Mouse (Mus musculus) spleen, postnatal 0 days (tissue): ENCODE results near the gene Smim5. TPM values are rescaled to one million over a fixed set of nuclear protein-coding genes. Genes with fewer than 3 reads are reported as not detected.

ENCODE experiments used
- polyA plus RNA-seq: library from polyadenylated mRNA; unstranded; fragments of >200 nt; fragmentation: Nextera tagmentation; extraction: Ambion mirVana; gene quantifications from 2 replicates; pipeline ENCODE4 v1.2.1, GENCODE M21; 2015

The Smim5 gene
- 47.8 and 61.8 TPM in 2 replicates for polyA plus RNA-seq

DNA sequence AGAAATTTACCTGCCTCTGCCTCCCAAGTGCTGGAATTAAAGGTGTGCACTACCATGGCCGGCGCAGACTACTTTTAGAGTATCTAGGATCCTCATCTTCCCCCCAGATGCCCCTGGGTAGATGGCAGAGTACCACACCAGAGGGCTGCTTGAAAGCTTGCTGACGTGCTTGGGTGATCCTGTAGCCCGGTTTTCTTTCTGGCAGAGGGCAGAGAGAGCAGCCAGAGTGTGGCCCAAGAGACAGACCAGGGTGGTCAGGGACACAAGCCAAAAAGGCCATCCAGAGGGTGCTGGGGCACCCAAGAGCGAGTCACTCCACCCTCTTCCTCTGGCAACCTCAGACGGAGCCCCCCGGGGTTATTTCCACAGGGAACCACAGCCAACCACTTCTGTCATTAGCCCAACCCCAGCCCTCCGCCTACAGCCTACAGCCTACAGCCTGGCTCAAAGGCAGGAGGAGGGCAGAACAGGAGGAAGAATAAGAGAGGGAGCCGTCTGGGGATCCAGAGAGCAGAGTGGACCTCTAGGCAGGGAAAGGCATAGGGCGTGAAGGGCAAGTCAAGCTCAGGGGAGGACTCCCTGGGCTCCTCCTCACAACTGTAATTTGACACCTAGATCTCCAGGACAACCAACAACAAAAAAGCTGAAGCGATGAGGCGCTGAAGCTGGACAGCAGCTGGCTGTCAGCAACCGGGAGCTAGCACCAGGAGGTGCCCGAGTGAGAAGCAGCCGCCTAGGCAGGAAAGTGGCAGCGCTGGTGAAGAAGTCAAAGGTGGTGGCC, at the start of gene Smim5:
Smim5 (plus strand) TSS at position 481 of the 781 bp plus-strand sequence.

DNA sequence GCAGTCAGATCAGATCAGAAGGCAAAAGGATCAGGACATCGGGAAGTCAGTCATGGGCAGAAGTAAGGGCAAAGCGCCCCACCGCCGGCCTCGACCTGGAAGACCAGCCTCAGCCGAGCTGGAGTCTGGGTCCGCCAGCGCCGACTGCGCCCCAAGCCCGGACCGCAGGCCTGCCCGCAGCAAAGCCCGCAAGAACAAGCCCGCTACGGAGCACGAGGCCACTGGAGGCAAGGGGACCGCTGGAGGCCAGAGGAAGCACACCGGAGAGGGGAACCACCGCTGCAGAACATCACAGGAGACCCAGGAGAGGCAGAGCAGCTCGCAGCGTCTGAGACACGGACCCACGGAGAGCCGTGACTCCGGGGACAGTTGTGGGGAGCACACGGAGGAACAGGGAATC, 41.4 kb upstream of the Smim5 start, which contains the start of gene Myo15b:
Myo15b (plus strand) TSS at position 53 of the 400 bp plus-strand sequence.

DNA sequence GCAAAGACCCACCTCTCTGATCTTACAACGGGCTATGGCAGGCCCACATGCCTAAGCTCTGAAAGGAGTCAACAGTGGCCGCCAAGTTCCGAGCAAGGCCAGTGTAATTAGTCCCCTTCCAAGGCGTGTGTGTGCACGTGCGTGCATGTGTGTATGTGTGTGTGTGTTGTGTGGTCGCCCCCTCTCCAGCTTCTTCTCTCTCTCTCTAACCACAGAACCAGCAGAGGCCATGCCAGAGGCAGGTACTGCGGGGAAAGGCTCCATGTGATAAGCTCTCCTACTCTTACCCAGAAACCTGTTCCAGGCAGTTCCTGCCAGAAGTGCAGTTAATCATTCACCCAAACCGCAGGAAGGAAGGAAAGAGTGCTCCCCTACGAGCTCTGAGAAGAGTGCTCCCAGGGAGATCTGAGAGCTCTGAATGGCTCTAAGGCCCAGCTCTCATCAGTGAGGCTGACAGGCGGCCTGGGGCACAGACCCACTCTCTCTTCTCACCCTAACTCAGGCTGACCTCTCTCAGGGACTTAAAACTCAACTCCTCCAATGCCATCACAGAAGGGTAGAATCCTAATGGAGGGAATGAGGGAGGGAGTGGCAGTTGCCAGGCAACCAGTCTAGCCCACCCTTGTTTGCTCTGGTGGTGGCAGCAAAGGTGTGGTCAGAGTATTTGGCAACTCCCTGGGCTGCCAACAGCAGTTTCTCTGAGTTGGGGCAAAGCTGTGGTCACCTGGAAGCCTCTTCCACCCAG, 12.0 kb downstream of the Smim5 start, which contains the start of gene Smim6:
Smim6 (plus strand) TSS at position 386 of the 745 bp plus-strand sequence.

DNA sequence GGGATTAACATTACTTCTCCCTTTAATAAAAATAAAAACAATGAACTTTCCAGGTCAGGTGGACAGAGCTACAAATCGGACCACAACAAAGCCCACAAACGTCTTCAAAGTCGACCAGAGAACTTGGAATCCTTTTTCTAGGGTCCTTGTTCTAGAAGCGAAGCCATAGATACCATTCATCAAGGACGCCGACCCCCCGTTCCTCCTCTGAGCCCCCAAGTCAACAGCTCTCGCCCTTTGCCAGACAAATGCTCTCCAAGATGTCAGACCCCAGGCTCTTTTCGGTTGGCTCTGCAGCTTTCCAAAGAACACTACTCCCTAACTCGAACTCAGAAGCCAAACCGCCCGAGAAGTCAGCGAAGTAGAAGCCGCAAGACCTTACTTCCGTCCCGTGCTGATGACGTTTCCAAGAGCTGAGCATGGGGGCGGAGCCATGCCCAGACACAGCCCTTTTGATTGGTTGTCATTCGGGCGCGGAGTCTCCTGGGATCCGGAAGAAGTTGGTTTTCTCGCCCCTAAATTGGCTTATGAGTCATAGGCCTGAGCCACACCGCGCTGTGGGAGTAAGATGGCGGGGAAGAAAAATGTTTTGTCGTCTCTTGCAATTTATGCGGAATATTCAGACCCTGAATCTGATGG, 33.5 kb downstream of the Smim5 start, which contains the start of the genes Sap30bp and Recql5:
Sap30bp (plus strand) TSS at position 175 of the 639 bp plus-strand sequence.
Recql5 (minus strand) TSS at position 370 of the 639 bp plus-strand sequence.

Other genes with a start within 250 kb of the Smim5 start
- gene Grb2, start 191.4 kb upstream of the Smim5 start, polyA plus RNA-seq, result 55.2 and 60.1 TPM in 2 replicates
- gene Tmem94, start 134.5 kb upstream of the Smim5 start, polyA plus RNA-seq, result 7.7 and 9.8 TPM in 2 replicates
- 4.4 and 5.7 TPM in 2 replicates for gene Caskin2, start 86.3 kb upstream of the Smim5 start, polyA plus RNA-seq
- 16.1 and 18.3 TPM in 2 replicates for gene Tsen54, start 85.2 kb upstream of the Smim5 start, polyA plus RNA-seq
- 2.9 and 3.4 TPM in 2 replicates for gene Llgl2, start 75.9 kb upstream of the Smim5 start, polyA plus RNA-seq
- 0.76 and 0.81 TPM in 2 replicates for gene Myo15b, start 41.6 kb upstream of the Smim5 start, polyA plus RNA-seq
- gene Smim6, start 12.1 kb downstream of the Smim5 start, polyA plus RNA-seq, result 8.5 and 11.9 TPM in 2 replicates
- gene Sap30bp, start 33.3 kb downstream of the Smim5 start, polyA plus RNA-seq, result 26.1 and 26.4 TPM in 2 replicates
- 9.9 and 10.8 TPM in 2 replicates for gene Recql5, start 33.5 kb downstream of the Smim5 start, polyA plus RNA-seq
- gene Itgb4, start 74.7 kb downstream of the Smim5 start, polyA plus RNA-seq, result 0.88 and 0.97 TPM in 2 replicates
- 46.4 and 52.6 TPM in 2 replicates for gene Galk1, start 112.8 kb downstream of the Smim5 start, polyA plus RNA-seq
- gene H3f3b, start 128.0 kb downstream of the Smim5 start, polyA plus RNA-seq, result 1,286 and 1,302 TPM in 2 replicates
- 11.0 and 13.6 TPM in 2 replicates for gene Unk, start 130.4 kb downstream of the Smim5 start, polyA plus RNA-seq
- gene Unc13d, start 178.0 kb downstream of the Smim5 start, polyA plus RNA-seq, result 23.0 and 26.2 TPM in 2 replicates
- gene Wbp2, start 187.0 kb downstream of the Smim5 start, polyA plus RNA-seq, result 64.4 and 65.7 TPM in 2 replicates
- 11.4 and 13.6 TPM in 2 replicates for gene Trim47, start 227.2 kb downstream of the Smim5 start, polyA plus RNA-seq
- gene Trim65, start 231.2 kb downstream of the Smim5 start, polyA plus RNA-seq, result 2.3 and 3.0 TPM in 2 replicates
- gene Mrpl38, start 238.9 kb downstream of the Smim5 start, polyA plus RNA-seq, result 41.2 and 42.0 TPM in 2 replicates